Mouse (Mus musculus): ENCODE data around the gene Hsd3b2. TPM values are rescaled to one million over a fixed set of nuclear protein-coding genes. Genes with fewer than 3 reads are reported as not detected.

The Hsd3b2 gene
- polyA plus RNA-seq, 1 experiment from 2014 or later = not detected

Other genes starting within 250 kb of the Hsd3b2 start
- gene Hsd3b4, start 214.0 kb downstream of the Hsd3b2 start, polyA plus RNA-seq (2016; fragmentation: Nextera tagmentation; extraction: Ambion mirVana) = not detected in 2 replicates
- not detected in 2 replicates for gene Gm10681, start 135.7 kb downstream of the Hsd3b2 start, polyA plus RNA-seq (2016; fragmentation: Nextera tagmentation; extraction: Ambion mirVana)
- gene Hsd3b5, start 94.3 kb downstream of the Hsd3b2 start, polyA plus RNA-seq (2016; fragmentation: Nextera tagmentation; extraction: Ambion mirVana) = not detected in 2 replicates
- gene Hsd3b3, start 38.6 kb upstream of the Hsd3b2 start, polyA plus RNA-seq (2016; fragmentation: Nextera tagmentation; extraction: Ambion mirVana) = 0.08 and 0.23 TPM in 2 replicates
- gene Hsd3b6, start 89.9 kb upstream of the Hsd3b2 start, polyA plus RNA-seq (2016; fragmentation: Nextera tagmentation; extraction: Ambion mirVana) = 24.5 and 28.8 TPM in 2 replicates
- 0.19 and 0.23 TPM in 2 replicates for gene Hsd3b1, start 135.3 kb upstream of the Hsd3b2 start, polyA plus RNA-seq (2016; fragmentation: Nextera tagmentation; extraction: Ambion mirVana)
- 0.09 TPM in 1 of 2 replicates, not detected in the other for gene Hao2, start 168.7 kb upstream of the Hsd3b2 start, polyA plus RNA-seq (2016; fragmentation: Nextera tagmentation; extraction: Ambion mirVana)